Mouse (Mus musculus) CH12.LX (cell line): ENCODE data around the gene Slc6a2.

Experiments used
- CTCF ChIP-seq, 2 experiments: IDR thresholded peaks in 1 of 2; conservative IDR thresholded peaks in 1 of 2; 2 replicates each; pipeline ENCODE4 v1.5.1; 2011 to 2012; ENCODE audit warnings: low read depth in 2 of 2, low read length in 2 of 2, improper control_type of control experiment in 1 of 2, inconsistent platforms in 1 of 2, mild to moderate bottlenecking in 1 of 2, moderate library complexity in 1 of 2
- EP300 ChIP-seq: IDR thresholded peaks from 2 replicates; pipeline ENCODE4 v1.6.1; 2011; ENCODE audit warnings: low read length, improper control_type of control experiment
- HCFC1 ChIP-seq: IDR thresholded peaks from 2 replicates; pipeline ENCODE4 v1.6.1; 2012; ENCODE audit warnings: low read depth, mild to moderate bottlenecking, inconsistent platforms, low read length, improper control_type of control experiment
- MAX ChIP-seq: IDR thresholded peaks from 2 replicates; pipeline ENCODE4 v1.6.1; 2011; ENCODE audit warnings: low read length, improper control_type of control experiment
- MXI1 ChIP-seq: IDR thresholded peaks from 2 replicates; pipeline ENCODE4 v1.6.1; 2011; ENCODE audit warnings: mild to moderate bottlenecking, low read depth, low read length, improper control_type of control experiment
- NELFE ChIP-seq: IDR thresholded peaks from 2 replicates; pipeline ENCODE4 v1.6.1; 2011; ENCODE audit warnings: low read depth, low read length, improper control_type of control experiment
- POLR2A ChIP-seq: IDR thresholded peaks from 2 replicates; pipeline ENCODE4 v1.6.1; 2011; ENCODE audit warnings: low read depth, mild to moderate bottlenecking, improper control_type of control experiment, low read length
- SMC3 ChIP-seq: IDR thresholded peaks from 2 replicates; pipeline ENCODE4 v1.6.1; 2011; ENCODE audit warnings: low read depth, low read length, improper control_type of control experiment
- TCF12 ChIP-seq: IDR thresholded peaks from 2 replicates; pipeline ENCODE4 v1.6.1; 2014; ENCODE audit warnings: low read depth, mild to moderate bottlenecking, inconsistent platforms, low read length, improper control_type of control experiment
- UBTF ChIP-seq: IDR thresholded peaks from 2 replicates; pipeline ENCODE4 v1.6.1; 2012; ENCODE audit warnings: low read depth, mild to moderate bottlenecking, inconsistent platforms, low read length, improper control_type of control experiment, moderate library complexity
- ZC3H11A ChIP-seq: IDR thresholded peaks from 2 replicates; pipeline ENCODE4 v1.6.1; 2012; ENCODE audit warnings: low read depth, mild to moderate bottlenecking, inconsistent platforms, low read length, improper control_type of control experiment
- ZKSCAN1 ChIP-seq: IDR thresholded peaks from 2 replicates; pipeline ENCODE4 v1.6.1; 2012; ENCODE audit warnings: low read depth, inconsistent platforms, low read length, improper control_type of control experiment, borderline replicate concordance
- ZMIZ1 ChIP-seq: IDR thresholded peaks from 2 replicates; pipeline ENCODE4 v1.6.1; 2012; ENCODE audit warnings: low read depth, mild to moderate bottlenecking, inconsistent platforms, low read length, improper control_type of control experiment

GRCm38 (mm10) chr8:93038831-93039230 is 79.0 kb downstream of the Slc6a2 start:
- TF ChIP-seq CTCF (conservative IDR thresholded peaks at IDR 0.05 in 1 of 2, IDR thresholded peaks at IDR 0.05 in 1 of 2; ENCODE audit: low read depth in 2 of 2, low read length in 2 of 2) (no peak), SMC3 (no peak), EP300 (no peak), POLR2A (no peak), ZMIZ1 (no peak), TCF12 (no peak), MXI1 (no peak), HCFC1 (no peak), ZKSCAN1 (no peak), ZC3H11A (no peak), MAX (no peak), NELFE (no peak), UBTF (no peak)
